In the genomic region with DNA sequence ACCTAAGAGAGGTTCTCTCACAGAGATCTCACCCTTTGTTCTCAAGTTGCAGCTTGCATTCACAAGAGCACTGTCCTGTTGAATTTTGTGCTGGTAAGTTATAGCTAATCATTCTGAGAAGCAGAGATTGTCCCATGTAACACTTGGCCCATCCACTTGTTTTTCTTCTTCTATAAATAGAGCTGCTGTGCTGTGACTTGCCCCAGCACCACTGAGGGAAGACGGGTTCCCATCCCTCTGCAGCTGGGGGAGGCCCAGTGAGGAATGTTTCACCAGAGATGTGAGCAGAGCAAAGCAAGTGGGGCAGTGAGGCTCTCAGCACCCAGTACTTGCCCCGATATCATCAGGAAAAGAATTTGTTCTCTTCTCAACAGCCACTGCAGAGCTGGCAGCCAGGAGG, we compare ENCODE assay signal across 19 mouse cellular contexts. TPM values are rescaled to one million over a fixed set of nuclear protein-coding genes. Genes with fewer than 3 reads are reported as not detected.
A peak's percentile ranks its signal among the peaks of the same experiment; 100 is the strongest.
DNase-seq lines count a peak whose midpoint lies in the region; ATAC-seq and TF ChIP-seq lines count a peak whose summit lies in the region.
"Had no signal": no experiment of that assay in that cellular context is flagged by ENCODE, and none has a peak within 500 bp of the region (broad histone marks: within the 10 kb centered on the region; RNA-seq: fewer than 3 reads in every experiment).

TSS of gene 9230104L09Rik (minus strand) at position 73 of the 400 bp plus-strand sequence.

- 0 out of 2 replicates have a peak within 1 kb of the TSS, but pooled peaks have one; percentile 2 for H3K4me2 ChIP-seq in heart, embryonic 11.5 days
- H3K4me2 ChIP-seq in lung, embryonic 16.5 days (ENCODE audit: low read depth, low read length), result no peak within 1 kb of the TSS
- H3K4me2 ChIP-seq: liver, embryonic 13.5 days; neural tube, embryonic 13.5 days had no signal

- H3K27me3 ChIP-seq in Patski, result no peaks in the 10 kb centered on the region
- no peaks in the 10 kb centered on the region for H3K27me3 ChIP-seq in heart, embryonic 11.5 days (ENCODE audit: control insufficient read depth, insufficient read depth, low read length)
- H3K27me3 ChIP-seq in lung, embryonic 16.5 days (ENCODE audit: control insufficient read depth, insufficient read depth, low read depth, low read length), result no peaks in the 10 kb centered on the region
- H3K27me3 ChIP-seq: liver, embryonic 13.5 days; neural tube, embryonic 13.5 days had no signal

- POLR2A ChIA-PET in Patski (lab: Charles Lee), result interaction anchor here (1.4 kb wide), 1 partner anchor 13 kb away, joined by 4 read pairs; no protein-coding TSS in a partner anchor

- WGBS in heart, embryonic 11.5 days (ENCODE audit: insufficient replicate concordance), result 18% methylated on average over 2 of the region's 2 CpGs
- WGBS in lung, embryonic 16.5 days, result 30% methylated on average over 2 of the region's 2 CpGs

- CTCF ChIA-PET in Patski (lab: Charles Lee), result interaction anchor here (0.9 to 5.3 kb wide), 3 partner anchors 9 to 35 kb away, joined by 3 to 26 read pairs (median 4); partner anchors contain the start of gene Cst3

- in situ Hi-C loops in Patski (cut with MboI; ENCODE audit: low pct_unique_long_range_greater_than_20kb), result no loop called here

- no peak within 1 kb of the TSS for H3K4me3 ChIP-seq in layer of hippocampus, adult 2 months
- H3K4me3 ChIP-seq in heart, embryonic 11.5 days (ENCODE audit: low read depth, low read length), result no peak within 1 kb of the TSS
- H3K4me3 ChIP-seq in lung, embryonic 16.5 days (ENCODE audit: low read length), result no peak within 1 kb of the TSS
- H3K4me3 ChIP-seq: embryonic facial prominence, embryonic 10.5 days; liver, embryonic 13.5 days; neural tube, embryonic 13.5 days had no signal

- peaks cover 5% of the 10 kb centered on the region; the same call in 1 of the 2 replicates for H3K4me1 ChIP-seq in heart, embryonic 11.5 days (ENCODE audit: control insufficient read depth, insufficient read depth, low read length)
- H3K4me1 ChIP-seq in lung, embryonic 16.5 days (replicated peaks; ENCODE audit: control insufficient read depth, insufficient read depth, low read length), result no peaks in the 10 kb centered on the region
- H3K4me1 ChIP-seq: embryonic facial prominence, embryonic 10.5 days; liver, embryonic 13.5 days; neural tube, embryonic 13.5 days had no signal

- H3K27ac ChIP-seq in layer of hippocampus, adult 2 months, result peak within 1 kb of the TSS; percentile 23; the same call in 1 of the 2 replicates
- peak within 1 kb of the TSS; percentile 54 for H3K27ac ChIP-seq in heart, embryonic 11.5 days (ENCODE audit: low read depth, low read length)
- H3K27ac ChIP-seq in lung, embryonic 16.5 days (ENCODE audit: low read length), result no peak within 1 kb of the TSS
- H3K27ac ChIP-seq: embryonic facial prominence, embryonic 10.5 days; liver, embryonic 13.5 days; neural tube, embryonic 13.5 days had no signal

- TF ChIP-seq CTCF in layer of hippocampus, adult 2 months (conservative IDR thresholded peaks at IDR 0.05), result no peak
- no peak for TF ChIP-seq CTCF in Patski (IDR thresholded peaks at IDR 0.05)

- DNase-seq in layer of hippocampus, adult 2 months (ENCODE audit: low spot score in 2 of 2), result no peak
- DNase-seq in layer of hippocampus, adult 11-12 months (ENCODE audit: low spot score), result no peak
- no peak for DNase-seq in Patski (ENCODE audit: low read depth, low spot score)
- no peak for DNase-seq in right cerebral cortex, postnatal 10 days (ENCODE audit: low spot score in 2 of 2)
- no peak for DNase-seq in spleen, adult 18-20 months
- DNase-seq: adrenal gland, adult 8-10 months; cerebellum, postnatal 10 days; liver, embryonic 13.5 days; thymus, adult 2 months had no signal

- no peaks in the 10 kb centered on the region for H3K9me3 ChIP-seq in heart, embryonic 11.5 days (replicated peaks; ENCODE audit: control insufficient read depth, low read length)
- no peaks in the 10 kb centered on the region for H3K9me3 ChIP-seq in lung, embryonic 16.5 days (ENCODE audit: control insufficient read depth, low read length)
- H3K9me3 ChIP-seq: embryonic facial prominence, embryonic 10.5 days; liver, embryonic 13.5 days; neural tube, embryonic 13.5 days had no signal

- H3K36me3 ChIP-seq in heart, embryonic 11.5 days (ENCODE audit: control insufficient read depth, insufficient read depth, low read length), result no peaks in the 10 kb centered on the region
- no peaks in the 10 kb centered on the region for H3K36me3 ChIP-seq in lung, embryonic 16.5 days (ENCODE audit: control insufficient read depth, insufficient read depth, low read length)
- H3K36me3 ChIP-seq: liver, embryonic 13.5 days; neural tube, embryonic 13.5 days had no signal

- peak; percentile 29 for ATAC-seq in Patski
- peak; percentile 67; the same call in 1 of the 2 replicates for ATAC-seq in heart, embryonic 11.5 days (replicated peaks; ENCODE audit: insufficient number of reproducible peaks, low FRiP score, low TSS enrichment)
- ATAC-seq in lung, embryonic 16.5 days (ENCODE audit: low read depth), result peak; percentile 41; the same call in 1 of the 2 replicates
- ATAC-seq: inflammation-experienced regulatory T-cells, adult 6 months had no signal

- H3K9ac ChIP-seq in heart, embryonic 11.5 days (ENCODE audit: low read depth, low read length), result no peak within 1 kb of the TSS
- no peak within 1 kb of the TSS for H3K9ac ChIP-seq in lung, embryonic 16.5 days (ENCODE audit: low read length)
- H3K9ac ChIP-seq: liver, embryonic 13.5 days; neural tube, embryonic 13.5 days had no signal

RNA-seq across cellular contexts. Expression of gene 9230104L09Rik, which starts in this region (rescaled TPM):
- total RNA-seq in layer of hippocampus, adult 2 months (2021), result not detected
- polyA plus RNA-seq in Patski (2021), result not detected
- not detected in 2 replicates for polyA plus RNA-seq in heart, embryonic 11.5 days (2014; fragmentation: Nextera tagmentation; extraction: Ambion mirVana)
- polyA plus RNA-seq in lung, embryonic 16.5 days (2015; fragmentation: Nextera tagmentation; extraction: Ambion mirVana), result not detected in 2 replicates
- total RNA-seq: adrenal gland, adult 8-10 months; hematopoietic stem cell, adult 5-6 weeks; layer of hippocampus, postnatal 10 days; left cerebral cortex, postnatal 25 days; megakaryocyte, adult 5-6 weeks had no signal
- polyA plus RNA-seq: embryonic facial prominence, embryonic 10.5 days; inflammation-experienced regulatory T-cells, adult 6 months; kidney, embryonic 14.5 days; liver, embryonic 13.5 days; neural tube, embryonic 13.5 days had no signal

Comparison
In these comparisons a context has a peak if more than half of its experiments do, and no peak if none do; other contexts are left out.
1. Peak in ATAC-seq in Patski; RNA of the gene not detected or under 1 TPM.
2. Peak in ATAC-seq, H3K27ac ChIP-seq and H3K4me2 ChIP-seq in heart, embryonic 11.5 days; RNA of the gene not detected or under 1 TPM.
3. Peak in ATAC-seq in lung, embryonic 16.5 days; RNA of the gene not detected or under 1 TPM.